Mouse (Mus musculus) gastrocnemius, postnatal 4 days (tissue): ENCODE data around the gene Gabpb2. TPM values are rescaled to one million over a fixed set of nuclear protein-coding genes. Genes with fewer than 3 reads are reported as not detected.

Experiments used
- DNase-seq, 2 experiments: peaks; one replicate each; pipeline ENCODE4 v3.0.0; 2021 to 2022; ENCODE audit warnings: low spot score in 2 of 2, mixed read lengths in 2 of 2
- long read RNA-seq, 2 experiments: library from polyadenylated mRNA; stranded (forward); transcript quantifications; one replicate each; pipeline ENCODE4 v2.0.0; 2021
- total RNA-seq, 2 experiments: library from RNA; stranded (reverse); gene quantifications; 2 replicates each; pipeline ENCODE4 v1.2.3; 2021

Gabpb2 gene
- 10 to 100 TPM; 18.0 to 18.8 TPM for total RNA-seq
- long read RNA-seq, experiment 1, full-length matches to known transcripts, result 1 of 1 reads
- long read RNA-seq, experiment 1, partial matches to known transcripts, result 0 of 1 reads
- long read RNA-seq, experiment 1, other reads (novel, unspliced or antisense), result 0 of 1 reads
- long read RNA-seq, experiment 2, partial matches to known transcripts, result 0 of 3 reads
- long read RNA-seq, experiment 2, other reads (novel, unspliced or antisense), result 1 of 3 reads

- peak; percentile 97 to 98 for DNase-seq
These were observed at the start of gene Gabpb2 for GRCm38 (mm10) chr3:95217255-95218134. Gabpb2 (minus strand) TSS chr3:95217916.

DNA sequence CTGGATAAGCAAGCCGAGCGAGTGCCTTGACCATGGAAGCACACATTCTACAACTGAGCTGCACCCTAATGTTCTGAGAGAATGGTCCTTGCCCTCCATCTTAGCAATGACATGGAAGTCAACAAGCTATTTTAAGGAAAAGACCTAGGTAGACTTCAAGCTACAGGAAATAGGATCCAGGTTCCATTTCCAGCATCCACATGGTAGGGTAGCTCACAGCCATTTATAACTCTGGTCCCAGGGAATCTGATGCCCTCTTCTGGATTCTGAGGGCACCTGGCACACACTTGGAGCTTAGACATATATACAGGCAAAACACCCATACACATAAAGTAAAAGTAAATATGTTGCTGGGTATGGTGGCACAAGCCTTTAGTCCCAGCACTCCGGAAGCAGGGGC, 48.3 kb upstream of the Gabpb2 start:
- DNase-seq, result no peak

GRCm38 (mm10) chr3:95264724-95265123, 47.0 kb upstream of the Gabpb2 start:
- DNase-seq, result no peak

- peak; percentile 30 to 65 for DNase-seq
These were observed 45.5 kb upstream of the Gabpb2 start for GRCm38 (mm10) chr3:95263089-95263739.

DNA sequence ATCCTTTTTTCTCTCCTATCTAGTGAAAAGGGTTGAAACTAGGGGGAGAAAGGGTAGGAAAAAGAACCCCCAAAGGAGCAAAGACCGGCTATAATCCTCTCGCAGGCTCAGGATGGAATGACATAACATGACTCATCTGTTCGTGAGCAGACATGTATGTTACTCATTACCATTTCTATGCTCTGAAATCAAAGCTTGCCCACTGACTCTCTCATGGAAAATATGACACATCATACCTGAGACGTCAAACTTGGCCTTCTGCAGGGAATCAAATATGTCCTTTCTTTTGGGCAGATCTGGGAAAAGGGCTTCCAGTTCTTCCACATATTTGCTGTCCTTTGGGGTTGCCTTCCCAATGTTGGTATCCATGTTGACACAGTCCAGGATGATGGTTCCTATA, 44.3 kb upstream of the Gabpb2 start:
- no peak for DNase-seq

DNA sequence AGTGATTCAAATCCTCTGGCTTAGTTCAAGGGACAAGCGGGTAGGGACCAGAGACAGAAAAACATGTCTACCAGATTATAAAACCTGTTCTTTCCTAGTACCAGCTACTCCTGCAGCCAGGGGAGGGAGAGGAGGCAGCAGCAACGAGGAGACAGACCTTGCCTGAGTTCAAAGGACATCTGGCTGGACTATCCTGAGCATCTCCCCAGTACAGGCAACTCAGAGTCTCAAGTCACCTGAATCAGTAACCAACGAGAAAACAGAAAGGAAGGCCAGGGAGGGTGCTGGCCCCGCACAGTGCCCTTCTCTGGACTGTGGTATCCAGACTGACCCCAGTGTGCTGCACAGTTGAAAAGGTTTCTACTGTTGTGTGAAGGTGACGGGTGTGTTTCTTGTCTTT, 39.2 kb upstream of the Gabpb2 start:
- DNase-seq, result no peak

GRCm38 (mm10) chr3:95250783-95251424, 33.2 kb upstream of the Gabpb2 start, which contains the start of gene Bnipl:
Bnipl (minus strand) TSS chr3:95251193.
- DNase-seq, result no peak

DNA sequence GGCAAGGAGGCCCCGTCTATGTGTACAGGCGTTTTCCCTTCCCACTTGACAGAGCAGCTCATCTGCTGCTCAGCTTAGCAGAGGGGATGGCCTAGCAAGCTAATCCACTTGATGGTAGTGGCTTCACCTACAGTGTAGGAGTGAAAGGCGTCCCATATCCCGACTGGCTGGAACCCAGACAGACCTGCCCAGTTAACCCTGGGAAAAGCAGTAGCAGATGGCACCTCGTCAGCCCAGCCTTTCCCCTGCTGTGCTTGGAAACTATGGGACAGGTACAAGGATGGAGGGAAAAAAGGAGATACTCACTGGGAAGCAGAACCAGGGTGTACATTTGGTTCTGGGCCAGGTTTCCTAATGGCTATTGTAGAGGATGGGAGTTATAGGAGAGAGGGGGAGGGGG, 32.6 kb upstream of the Gabpb2 start:
- no peak for DNase-seq

GRCm38 (mm10) chr3:95247660-95248336, 30.1 kb upstream of the Gabpb2 start:
- DNase-seq, result no peak

- DNase-seq, result peak in 1 of 2 experiments; percentile 33
These were observed 28.9 kb upstream of the Gabpb2 start for GRCm38 (mm10) chr3:95246465-95247231.

DNA sequence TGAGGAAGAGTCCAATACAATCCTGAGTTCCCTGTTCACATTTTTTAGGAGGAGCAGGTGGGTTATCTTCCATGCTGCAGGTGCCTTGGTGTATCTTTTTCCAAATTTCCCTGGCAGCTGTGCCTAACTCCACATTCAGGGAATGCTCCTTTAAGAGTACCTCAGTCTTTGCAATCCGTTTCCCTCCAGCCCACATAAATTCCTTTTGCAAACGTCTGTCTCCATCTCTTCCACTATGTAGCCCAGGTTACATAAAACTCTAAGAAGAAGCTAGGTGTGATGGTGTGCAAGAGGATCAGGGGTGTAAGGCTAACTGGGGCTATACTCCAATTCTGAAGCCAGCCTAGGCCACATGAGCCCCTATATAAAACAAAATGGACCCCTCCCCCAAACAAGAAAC, 25.4 kb upstream of the Gabpb2 start:
- no peak for DNase-seq

- no peak for DNase-seq
These were observed 23.8 kb upstream of the Gabpb2 start, which contains the start of gene Gm128 for GRCm38 (mm10) chr3:95241498-95241897. Gm128 (minus strand) TSS chr3:95241598.

DNA sequence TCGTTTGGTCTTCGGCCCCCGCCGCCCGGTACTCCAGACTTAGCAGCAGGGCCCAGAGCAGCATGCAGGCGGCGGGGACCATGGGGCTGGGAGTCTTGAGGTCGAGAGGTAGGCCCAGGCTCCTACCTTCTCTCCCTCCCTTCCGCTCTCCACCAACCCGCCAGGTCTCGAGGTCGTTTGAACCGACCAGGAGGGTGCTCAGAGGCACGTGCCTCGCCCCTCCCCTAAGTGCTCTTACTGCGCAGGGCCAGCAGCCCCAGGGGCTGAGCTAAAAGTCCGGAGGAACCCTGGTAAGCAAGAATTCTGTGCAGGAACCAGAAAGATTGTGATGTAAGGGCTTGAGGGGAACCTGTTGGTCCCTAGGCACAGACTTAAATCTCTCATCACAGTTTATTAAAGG, 23.2 kb upstream of the Gabpb2 start:
- DNase-seq, result no peak

DNA sequence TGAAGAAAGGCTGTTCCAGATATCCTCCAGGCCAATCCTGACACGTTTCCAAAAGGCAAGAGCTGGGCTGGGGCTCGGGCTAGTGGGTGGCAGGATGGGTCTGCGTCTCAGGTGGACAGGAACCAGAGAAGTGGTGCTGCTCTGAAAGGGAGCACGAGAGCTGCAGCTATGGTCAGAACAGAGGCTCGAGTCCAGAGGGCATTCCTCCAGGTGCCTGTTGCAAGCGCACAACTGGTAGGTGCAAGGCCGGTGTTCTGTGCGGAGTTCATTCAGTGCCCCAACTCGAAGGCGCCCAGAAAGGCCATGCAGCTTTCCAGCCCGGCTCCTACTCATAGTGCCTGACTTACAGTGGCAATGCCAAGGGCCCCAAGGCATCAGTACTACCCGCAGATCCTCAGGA, 22.3 kb upstream of the Gabpb2 start:
- DNase-seq, result no peak

GRCm38 (mm10) chr3:95239022-95239421, 21.3 kb upstream of the Gabpb2 start:
- no peak for DNase-seq

DNA sequence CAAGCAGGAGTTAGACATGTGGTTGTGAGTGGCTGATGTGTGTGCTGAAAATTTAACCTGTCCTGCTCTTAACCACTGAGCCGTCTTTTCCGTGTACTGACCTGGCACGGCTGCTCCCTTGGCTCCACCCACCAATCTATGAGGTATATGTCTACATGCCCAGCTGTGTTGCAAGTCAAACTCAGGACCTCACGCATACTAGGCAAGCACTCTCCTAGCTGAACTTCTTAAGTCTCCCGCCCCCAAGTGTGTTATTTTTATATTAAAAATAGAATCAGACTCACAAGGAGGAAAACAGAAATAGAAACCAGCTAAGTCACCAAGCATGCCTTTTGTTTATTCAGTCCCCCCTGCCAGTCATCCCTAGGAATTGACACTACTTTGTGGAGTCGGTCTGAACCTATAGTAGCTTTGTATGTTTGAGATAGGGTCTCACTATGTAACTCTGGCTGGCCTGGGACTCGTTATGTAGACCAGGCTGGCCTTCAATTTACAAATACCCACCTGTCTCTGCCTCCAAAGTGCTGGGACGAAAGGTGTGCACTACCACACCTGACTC, 19.9 kb upstream of the Gabpb2 start:
- DNase-seq, result no peak

DNA sequence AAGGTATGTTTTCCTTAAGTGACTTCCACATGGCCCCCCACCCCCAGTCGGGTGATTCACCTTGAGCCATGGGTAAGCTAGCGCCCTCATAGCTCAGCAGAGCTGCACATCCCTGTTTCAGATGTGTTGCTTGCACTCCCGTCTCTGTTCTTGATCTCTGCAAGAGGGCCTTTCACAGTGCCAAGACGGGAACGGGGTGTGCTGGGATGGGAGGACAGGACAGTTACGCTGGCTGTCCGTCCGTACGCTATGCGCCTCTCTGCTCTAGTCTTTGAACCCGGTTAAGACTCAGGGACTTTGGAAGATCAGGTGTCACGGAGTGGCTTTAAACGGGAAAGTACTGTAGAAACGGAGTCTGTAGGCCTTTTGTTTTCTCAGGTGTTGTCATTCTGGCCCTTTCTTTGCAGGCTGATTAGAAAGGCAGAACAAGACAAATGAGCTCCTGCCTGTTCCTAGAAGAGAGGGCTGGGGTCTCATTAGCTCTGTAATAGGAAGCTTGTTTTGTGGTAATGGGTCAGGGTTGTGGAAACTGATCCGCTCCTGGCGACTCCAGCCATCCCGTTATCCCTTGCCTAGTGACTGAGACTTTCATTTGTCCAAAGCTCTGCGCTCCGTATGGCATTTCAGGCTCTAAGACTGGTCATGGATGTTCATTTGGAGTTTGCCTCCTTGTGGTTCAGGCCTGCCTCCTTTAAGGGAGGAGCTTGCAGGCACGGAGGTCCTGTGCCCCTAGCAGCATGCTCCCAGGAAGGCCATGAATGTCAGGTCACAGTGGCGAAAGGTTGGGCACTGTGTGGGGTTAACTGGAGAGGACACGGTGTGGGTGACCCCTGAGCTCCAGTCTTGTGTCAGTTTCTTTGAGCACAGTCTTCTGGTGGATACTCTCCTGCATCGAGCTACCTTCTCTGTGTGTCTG, 17.9 kb upstream of the Gabpb2 start:
- DNase-seq, result no peak

DNA sequence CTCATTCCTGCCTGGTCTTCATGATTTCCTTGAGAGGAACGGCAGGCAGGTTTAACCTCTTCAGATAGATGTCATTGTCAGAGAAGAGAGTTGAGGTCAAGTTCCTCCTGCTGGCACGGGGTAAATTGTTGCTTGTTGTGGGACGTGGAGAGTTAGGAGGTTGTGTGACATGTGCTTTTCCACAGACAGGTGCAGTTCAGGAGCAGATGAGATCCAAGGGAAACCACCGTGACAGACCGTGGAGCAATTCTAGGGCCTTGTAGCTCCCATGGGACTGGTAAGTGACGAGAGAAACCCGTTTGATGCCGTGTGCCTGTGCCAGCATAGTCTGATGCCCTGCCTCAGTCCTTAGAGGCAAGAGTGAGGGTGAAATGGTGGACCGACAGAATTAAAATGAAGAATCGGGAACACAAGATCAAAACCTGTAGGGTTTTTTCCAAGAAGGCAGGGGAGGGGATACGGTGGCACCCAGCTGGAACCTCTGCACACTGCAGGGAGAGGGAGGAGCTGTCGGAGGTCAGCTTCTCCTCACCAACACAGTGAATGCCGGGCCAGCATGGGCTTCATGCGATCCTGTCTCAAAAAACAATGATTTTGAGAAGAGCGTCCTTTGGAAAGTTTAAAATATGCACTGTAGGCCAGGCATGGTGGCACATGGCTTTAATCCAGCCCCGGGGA, 15.7 kb upstream of the Gabpb2 start:
- DNase-seq, result no peak
